Mouse (Mus musculus): ENCODE data around the gene Elof1. TPM values are rescaled to one million over a fixed set of nuclear protein-coding genes. Genes with fewer than 3 reads are reported as not detected.

Elof1 gene
- polyA plus RNA-seq, 2 experiments = 59.5 to 102 TPM

- Histone ChIP-seq H3K36me3 (replicated peaks; ENCODE audit: control insufficient read depth, insufficient read depth, low read depth) (peaks cover 31% of the 10 kb centered on the region), H3K9me3 (ENCODE audit: control insufficient read depth, low read length) (no peaks in the 10 kb centered on the region), H3K4me1 (replicated peaks; ENCODE audit: control insufficient read depth in 2 of 2, insufficient read depth in 2 of 2, low read length in 1 of 2) (peaks cover 30 to 36% of the 10 kb centered on the region in 2 experiments), H3K4me2 (ENCODE audit: low read depth) (no peak overlapping the region), H3K27ac (peak overlapping the region; percentile 80), H3K27me3 (ENCODE audit: control insufficient read depth, insufficient read depth, low read length) (no peaks in the 10 kb centered on the region), H3K9ac (replicated peaks) (no peak overlapping the region), H3K4me3 (ENCODE audit: insufficient read depth in 1 of 2, low read depth in 2 of 2, low read length in 2 of 2) (no peak overlapping the region)
- no peak for DNase-seq (ENCODE audit: low read depth in 3 of 3, low spot score in 3 of 3)
- ATAC-seq (ENCODE audit: insufficient read depth) = peak; percentile 22
- TF ChIP-seq CTCF (IDR thresholded peaks at IDR 0.05; ENCODE audit: low read depth) (no peak), EP300 (IDR thresholded peaks at IDR 0.05; ENCODE audit: low read depth) (peak; percentile 46; the same call in 1 of the 2 replicates)
- 71% methylated on average over 7 of the region's 7 CpGs for WGBS (ENCODE audit: insufficient replicate concordance)
Observed at GRCm38 (mm10) chr9:22123069-22123609, 6.2 kb upstream of the Elof1 start.

- Histone ChIP-seq H3K9ac (replicated peaks) (peak overlapping the region; percentile 40), H3K27me3 (ENCODE audit: control insufficient read depth, insufficient read depth, low read length) (no peaks in the 10 kb centered on the region), H3K4me2 (ENCODE audit: low read depth) (peak overlapping the region; percentile 35), H3K36me3 (replicated peaks; ENCODE audit: control insufficient read depth, insufficient read depth, low read depth) (peaks cover 19% of the 10 kb centered on the region), H3K9me3 (ENCODE audit: control insufficient read depth, low read length) (no peaks in the 10 kb centered on the region), H3K4me3 (ENCODE audit: insufficient read depth in 1 of 2, low read depth in 2 of 2, low read length in 2 of 2) (no peak overlapping the region), H3K27ac (peak overlapping the region; percentile 80), H3K4me1 (replicated peaks; ENCODE audit: control insufficient read depth in 2 of 2, insufficient read depth in 2 of 2, low read length in 1 of 2) (peaks cover 32 to 45% of the 10 kb centered on the region in 2 experiments)
- no peak for TF ChIP-seq CTCF (IDR thresholded peaks at IDR 0.05; ENCODE audit: low read depth)
- no peak for TF ChIP-seq EP300 (IDR thresholded peaks at IDR 0.05; ENCODE audit: low read depth)
- 71% methylated on average over 3 of the region's 3 CpGs for WGBS (ENCODE audit: insufficient replicate concordance)
- ATAC-seq (ENCODE audit: insufficient read depth) = no peak
- DNase-seq (ENCODE audit: low read depth in 3 of 3, low spot score in 3 of 3) = no peak
Observed at GRCm38 (mm10) chr9:22122005-22122404, 5.0 kb upstream of the Elof1 start.

GRCm38 (mm10) chr9:22121545-22121944 is 4.6 kb upstream of the Elof1 start:
- no peaks in the 10 kb centered on the region for H3K27me3 ChIP-seq (ENCODE audit: control insufficient read depth, insufficient read depth, low read length)
- H3K9me3 ChIP-seq (ENCODE audit: control insufficient read depth, low read length) = no peaks in the 10 kb centered on the region
- peaks cover 32 to 45% of the 10 kb centered on the region in 2 experiments for H3K4me1 ChIP-seq (replicated peaks; ENCODE audit: control insufficient read depth in 2 of 2, insufficient read depth in 2 of 2, low read length in 1 of 2)
- H3K36me3 ChIP-seq (replicated peaks; ENCODE audit: control insufficient read depth, insufficient read depth, low read depth) = peaks cover 15% of the 10 kb centered on the region
- H3K4me3 ChIP-seq (ENCODE audit: insufficient read depth in 1 of 2, low read depth in 2 of 2, low read length in 2 of 2) = no peak overlapping the region
- TF ChIP-seq EP300 (IDR thresholded peaks at IDR 0.05; ENCODE audit: low read depth) (peak; percentile 90), CTCF (IDR thresholded peaks at IDR 0.05; ENCODE audit: low read depth) (no peak; the same call in 1 of the 2 replicates)
- peak overlapping the region; percentile 40 for H3K9ac ChIP-seq (replicated peaks)
- peak in 1 of 3 experiments; percentile 61 for DNase-seq (ENCODE audit: low read depth in 3 of 3, low spot score in 3 of 3)
- peak overlapping the region; percentile 80 for H3K27ac ChIP-seq
- peak overlapping the region; percentile 35 for H3K4me2 ChIP-seq (ENCODE audit: low read depth)
- ATAC-seq (ENCODE audit: insufficient read depth) = peak; percentile 61

GRCm38 (mm10) chr9:22119543-22119942 is 2.6 kb upstream of the Elof1 start:
- Histone ChIP-seq H3K36me3 (replicated peaks; ENCODE audit: control insufficient read depth, insufficient read depth, low read depth) (no peaks in the 10 kb centered on the region), H3K4me3 (ENCODE audit: insufficient read depth in 1 of 2, low read depth in 2 of 2, low read length in 2 of 2) (no peak overlapping the region), H3K9ac (replicated peaks) (no peak overlapping the region), H3K27me3 (ENCODE audit: control insufficient read depth, insufficient read depth, low read length) (no peaks in the 10 kb centered on the region), H3K27ac (no peak overlapping the region), H3K4me2 (ENCODE audit: low read depth) (no peak overlapping the region), H3K9me3 (ENCODE audit: control insufficient read depth, low read length) (no peaks in the 10 kb centered on the region), H3K4me1 (replicated peaks; ENCODE audit: control insufficient read depth in 2 of 2, insufficient read depth in 2 of 2, low read length in 1 of 2) (peaks cover 35 to 51% of the 10 kb centered on the region in 2 experiments)
- DNase-seq (ENCODE audit: low read depth in 3 of 3, low spot score in 3 of 3) (no peak), ATAC-seq (ENCODE audit: insufficient read depth) (no peak)
- no peak for TF ChIP-seq CTCF (IDR thresholded peaks at IDR 0.05; ENCODE audit: low read depth)
- no peak for TF ChIP-seq EP300 (IDR thresholded peaks at IDR 0.05; ENCODE audit: low read depth)
- WGBS (ENCODE audit: insufficient replicate concordance) = 77% methylated on average over 4 of the region's 4 CpGs

- Histone ChIP-seq H3K36me3 (replicated peaks; ENCODE audit: control insufficient read depth, insufficient read depth, low read depth) (peaks cover 10% of the 10 kb centered on the region), H3K4me2 (ENCODE audit: low read depth) (peak overlapping the region; percentile 78), H3K27me3 (ENCODE audit: control insufficient read depth, insufficient read depth, low read length) (no peaks in the 10 kb centered on the region), H3K27ac (no peak overlapping the region), H3K9me3 (ENCODE audit: control insufficient read depth, low read length) (no peaks in the 10 kb centered on the region), H3K4me3 (ENCODE audit: insufficient read depth in 1 of 2, low read depth in 2 of 2, low read length in 2 of 2) (peak overlapping the region in 1 of 2 experiments; percentile 90; a peak in 2 of 4 replicates), H3K4me1 (replicated peaks; ENCODE audit: control insufficient read depth in 2 of 2, insufficient read depth in 2 of 2, low read length in 1 of 2) (peaks cover 26 to 44% of the 10 kb centered on the region in 2 experiments), H3K9ac (replicated peaks) (no peak overlapping the region)
- 28% methylated on average over 10 of the region's 10 CpGs for WGBS (ENCODE audit: insufficient replicate concordance)
- ATAC-seq (ENCODE audit: insufficient read depth) (peak; percentile 11; the same call in 1 of the 2 replicates), DNase-seq (ENCODE audit: low read depth in 3 of 3, low spot score in 3 of 3) (peak; percentile 71 to 76 (median 72))
- TF ChIP-seq EP300 (IDR thresholded peaks at IDR 0.05; ENCODE audit: low read depth) = no peak
- TF ChIP-seq CTCF (IDR thresholded peaks at IDR 0.05; ENCODE audit: low read depth) = peak; percentile 91
Observed at GRCm38 (mm10) chr9:22117754-22118456, 933 bp upstream of the Elof1 start.
